Mouse (Mus musculus) embryonic facial prominence, embryonic 13.5 days (tissue): ENCODE data around the gene Ifi207. TPM values are rescaled to one million over a fixed set of nuclear protein-coding genes. Genes with fewer than 3 reads are reported as not detected.
"Not testable (repeated sequence)": the region's sequence is repeated elsewhere in the genome, so short reads cannot be mapped to it uniquely, and the experiment has no call there.

ENCODE experiments used
- ATAC-seq: fragments of 200-750 bp; cut with Nextera tagmentation; 2 replicates; pipeline ENCODE4 v1.8.0; 2017; ENCODE audit warnings: low read depth; ENCODE audit not compliant: insufficient number of reproducible peaks, insufficient read depth, low FRiP score, low TSS enrichment
- H3K27ac ChIP-seq: fragments of 300-500 bp; sonication (generic); 2 replicates; pipeline ENCODE4 v1.5.1; 2015; ENCODE audit warnings: moderate library complexity, mild to moderate bottlenecking, inconsistent platforms
- H3K27me3 ChIP-seq: fragments of 300-500 bp; sonication (generic); 2 replicates; pipeline ENCODE4 v1.6.1; 2015; ENCODE audit warnings: mild to moderate bottlenecking, inconsistent platforms
- H3K36me3 ChIP-seq: fragments of 300-500 bp; sonication (generic); 2 replicates; pipeline ENCODE4 v1.6.1; 2015; ENCODE audit warnings: mild to moderate bottlenecking, inconsistent platforms
- H3K4me1 ChIP-seq: fragments of 300-500 bp; sonication (generic); 2 replicates; pipeline ENCODE4 v1.6.1; 2015; ENCODE audit warnings: inconsistent platforms
- H3K4me2 ChIP-seq: fragments of 300-500 bp; sonication (generic); 2 replicates; pipeline ENCODE4 v1.6.1; 2015; ENCODE audit warnings: moderate library complexity, mild to moderate bottlenecking, inconsistent platforms
- H3K4me3 ChIP-seq: fragments of 300-500 bp; sonication (generic); 2 replicates; pipeline ENCODE4 v1.5.1; 2015; ENCODE audit warnings: mild to moderate bottlenecking, inconsistent platforms
- H3K9ac ChIP-seq: fragments of 300-500 bp; sonication (generic); 2 replicates; pipeline ENCODE4 v1.6.1; 2015; ENCODE audit warnings: mild to moderate bottlenecking, inconsistent platforms
- H3K9me3 ChIP-seq: fragments of 300-500 bp; sonication (generic); 2 replicates; pipeline ENCODE4 v1.6.1; 2016; ENCODE audit warnings: inconsistent platforms
- WGBS: fragments of 180-500 bp; shearing (Covaris S2); methylation state at CpG from one replicate; pipeline ENCODE4 v1.1.7; 2015; ENCODE audit warnings: mixed read lengths; 5-methylcytosine and 5-hydroxymethylcytosine counted together
- polyA plus RNA-seq: library from polyadenylated mRNA; unstranded; fragments of >200 nt; fragmentation: Nextera tagmentation; extraction: Ambion mirVana; gene quantifications from 2 replicates; pipeline ENCODE4 v1.2.1, GENCODE M21; 2015

Gene Ifi207
- polyA plus RNA-seq, result 0.59 and 0.66 TPM in 2 replicates

GRCm38 (mm10) chr1:173741656-173742055 lies at the start of gene Ifi207:
Ifi207 (minus strand) TSS chr1:173741747.
- 66% methylated on average over 4 of the region's 4 CpGs for WGBS

DNA sequence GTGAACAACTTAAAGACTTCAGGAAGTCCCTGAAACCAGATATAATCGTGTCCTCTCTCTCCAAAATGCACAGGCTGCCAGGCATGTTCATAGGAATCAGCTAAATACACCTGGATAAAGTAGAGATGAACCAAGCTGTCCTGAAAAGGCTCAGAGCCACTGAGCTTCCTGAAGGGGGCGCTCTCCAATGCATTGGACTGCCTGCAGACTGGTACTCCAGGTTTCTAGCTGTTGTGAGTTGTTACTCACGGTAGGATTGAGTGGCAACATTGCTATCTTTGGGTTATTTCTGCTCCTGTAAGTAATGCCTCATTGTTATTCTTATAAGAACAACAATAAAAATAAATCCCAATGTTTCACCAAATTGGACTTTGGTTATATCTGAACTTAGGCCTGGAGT lies 31.9 kb upstream of the Ifi207 start:
- H3K9ac ChIP-seq, H3K4me3 ChIP-seq, H3K36me3 ChIP-seq, H3K4me1 ChIP-seq, H3K27me3 ChIP-seq, ATAC-seq, H3K4me2 ChIP-seq, H3K27ac ChIP-seq, H3K9me3 ChIP-seq: not testable (repeated sequence)
- WGBS, result 44% methylated on average over 3 of the region's 3 CpGs

More at GRCm38 (mm10) chr1:173741656-173742055, at the start of gene Ifi207:
- Histone ChIP-seq H3K9ac (no peak within 1 kb of the TSS), H3K27ac (no peak within 1 kb of the TSS), H3K4me1 (no peaks in the 10 kb centered on the region), H3K9me3 (no peaks in the 10 kb centered on the region), H3K36me3 (no peaks in the 10 kb centered on the region), H3K4me2 (no peak within 1 kb of the TSS), H3K4me3 (no peak within 1 kb of the TSS), H3K27me3 (no peaks in the 10 kb centered on the region)
- no peak for ATAC-seq

GRCm38 (mm10) chr1:173766848-173767617 lies 25.5 kb upstream of the Ifi207 start, which contains the start of gene Ifi204:
Ifi204 (minus strand) TSS chr1:173766943.
- not testable (repeated sequence) for ATAC-seq, H3K27me3 ChIP-seq, H3K9ac ChIP-seq, H3K4me1 ChIP-seq, H3K9me3 ChIP-seq, H3K4me3 ChIP-seq, H3K4me2 ChIP-seq, H3K27ac ChIP-seq, H3K36me3 ChIP-seq
- WGBS, result 76% methylated on average over 5 of the region's 5 CpGs

GRCm38 (mm10) chr1:173760032-173760431 lies 18.5 kb upstream of the Ifi207 start:
- H3K27me3 ChIP-seq, H3K36me3 ChIP-seq, H3K4me1 ChIP-seq, H3K9me3 ChIP-seq, H3K4me2 ChIP-seq, H3K9ac ChIP-seq, ATAC-seq, H3K27ac ChIP-seq, H3K4me3 ChIP-seq: not testable (repeated sequence)
- WGBS, result 85% methylated on average over 5 of the region's 5 CpGs

- Histone ChIP-seq H3K27ac (no peak overlapping the region), H3K36me3 (no peaks in the 10 kb centered on the region), H3K27me3 (no peaks in the 10 kb centered on the region), H3K4me3 (no peak overlapping the region), H3K4me1 (no peaks in the 10 kb centered on the region), H3K9me3 (no peaks in the 10 kb centered on the region), H3K4me2 (no peak overlapping the region), H3K9ac (no peak overlapping the region)
- WGBS, result 64% methylated on average over 1 of the region's 1 CpGs
- no peak for ATAC-seq
Observed at GRCm38 (mm10) chr1:173742262-173742661, 715 bp upstream of the Ifi207 start.

DNA sequence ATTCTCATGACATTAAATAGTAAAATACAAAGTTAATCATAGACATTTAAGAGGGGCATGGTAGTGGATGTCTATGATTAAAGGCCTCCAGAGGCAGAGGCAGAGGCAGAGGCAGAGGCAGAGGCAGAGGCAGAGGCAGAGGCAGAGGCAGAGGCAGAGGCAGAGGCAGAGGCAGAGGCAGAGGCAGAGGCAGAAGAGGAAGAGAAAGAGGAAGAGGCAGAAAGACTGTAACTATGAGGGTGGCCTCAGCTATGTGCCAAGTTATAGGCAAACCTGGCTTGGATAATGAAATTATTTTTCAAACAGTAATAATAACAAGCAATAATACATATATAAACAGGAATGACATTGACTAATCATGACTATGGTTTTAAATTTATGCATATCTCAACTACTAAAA lies 1.0 kb downstream of the Ifi207 start:
- Histone ChIP-seq H3K4me2 (no peak overlapping the region), H3K27ac (no peak overlapping the region), H3K9ac (no peak overlapping the region), H3K4me3 (no peak overlapping the region), H3K4me1 (no peaks in the 10 kb centered on the region), H3K36me3 (no peaks in the 10 kb centered on the region), H3K9me3 (no peaks in the 10 kb centered on the region), H3K27me3 (no peaks in the 10 kb centered on the region)
- no peak for ATAC-seq

GRCm38 (mm10) chr1:173736986-173737385 lies 4.6 kb downstream of the Ifi207 start:
- H3K4me3 ChIP-seq, result no peak overlapping the region
- no peaks in the 10 kb centered on the region for H3K27me3 ChIP-seq
- H3K9me3 ChIP-seq, result no peaks in the 10 kb centered on the region
- no peak overlapping the region for H3K4me2 ChIP-seq
- 56% methylated on average over 2 of the region's 2 CpGs for WGBS
- H3K4me1 ChIP-seq, result no peaks in the 10 kb centered on the region
- no peak overlapping the region for H3K9ac ChIP-seq
- H3K27ac ChIP-seq, result no peak overlapping the region
- H3K36me3 ChIP-seq, result no peaks in the 10 kb centered on the region
- ATAC-seq, result no peak

GRCm38 (mm10) chr1:173735015-173735414 lies 6.5 kb downstream of the Ifi207 start:
- H3K9me3 ChIP-seq, ATAC-seq, H3K9ac ChIP-seq, H3K27me3 ChIP-seq, H3K4me2 ChIP-seq, H3K27ac ChIP-seq, H3K4me3 ChIP-seq, H3K36me3 ChIP-seq, H3K4me1 ChIP-seq: not testable (repeated sequence)
- WGBS, result 82% methylated on average over 4 of the region's 4 CpGs

GRCm38 (mm10) chr1:173733219-173733618 lies 8.3 kb downstream of the Ifi207 start:
- Histone ChIP-seq H3K9me3 (no peaks in the 10 kb centered on the region), H3K4me3 (no peak overlapping the region), H3K27me3 (no peaks in the 10 kb centered on the region), H3K9ac (no peak overlapping the region), H3K36me3 (no peaks in the 10 kb centered on the region), H3K4me2 (no peak overlapping the region), H3K27ac (no peak overlapping the region), H3K4me1 (no peaks in the 10 kb centered on the region)
- 29% methylated on average over 7 of the region's 7 CpGs for WGBS
- ATAC-seq, result no peak

DNA sequence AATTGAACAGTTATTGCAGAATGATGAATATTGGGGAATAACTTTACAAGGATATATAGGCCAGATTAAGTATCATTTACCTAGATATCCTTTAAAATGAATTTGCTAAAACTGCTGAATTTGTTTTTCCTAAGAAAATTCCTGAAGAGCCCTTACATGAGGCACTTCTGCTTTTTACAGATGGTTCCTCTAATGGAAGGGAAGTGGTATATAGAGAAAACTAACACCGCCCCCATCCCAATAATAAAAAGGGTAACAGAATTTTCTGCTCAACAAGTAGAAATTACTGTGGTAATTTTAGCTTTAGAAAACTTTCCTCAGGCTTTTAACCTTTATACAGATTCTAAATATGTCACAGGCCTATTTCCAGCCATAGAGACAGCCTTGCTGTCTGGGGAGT lies 47.3 kb downstream of the Ifi207 start:
- H3K4me1 ChIP-seq, result no peaks in the 10 kb centered on the region
- H3K9ac ChIP-seq, result no peak overlapping the region
- ATAC-seq, result no peak
- H3K36me3 ChIP-seq, result no peaks in the 10 kb centered on the region
- H3K4me2 ChIP-seq, result no peak overlapping the region
- no peaks in the 10 kb centered on the region for H3K27me3 ChIP-seq
- no peaks in the 10 kb centered on the region for H3K9me3 ChIP-seq
- H3K27ac ChIP-seq, result no peak overlapping the region
- 86% methylated on average over 1 of the region's 1 CpGs for WGBS
- no peak overlapping the region for H3K4me3 ChIP-seq

DNA sequence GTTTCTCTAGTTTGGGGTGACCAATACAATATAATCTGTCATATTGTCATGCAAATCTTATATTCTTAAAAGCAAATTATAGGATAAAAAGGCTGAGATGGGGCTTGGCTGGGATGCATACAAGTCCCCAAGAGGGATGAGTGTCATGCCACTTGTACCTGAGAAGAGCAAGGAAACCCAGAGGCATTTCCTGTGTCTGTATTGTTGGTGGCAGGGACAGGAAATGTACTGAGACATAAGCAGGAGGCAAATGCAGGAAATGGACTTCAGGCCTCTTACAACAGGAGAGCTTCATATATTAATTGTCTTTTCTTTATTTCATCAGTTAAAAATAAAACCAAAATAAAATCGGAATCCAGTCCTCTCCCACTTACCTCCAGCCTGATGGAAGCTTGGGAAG lies 62.9 kb downstream of the Ifi207 start:
- not testable (repeated sequence) for H3K4me1 ChIP-seq, H3K9me3 ChIP-seq, H3K36me3 ChIP-seq, ATAC-seq, H3K9ac ChIP-seq, H3K27ac ChIP-seq, H3K27me3 ChIP-seq, H3K4me3 ChIP-seq, H3K4me2 ChIP-seq
- WGBS, result 76% methylated on average over 1 of the region's 1 CpGs

DNA sequence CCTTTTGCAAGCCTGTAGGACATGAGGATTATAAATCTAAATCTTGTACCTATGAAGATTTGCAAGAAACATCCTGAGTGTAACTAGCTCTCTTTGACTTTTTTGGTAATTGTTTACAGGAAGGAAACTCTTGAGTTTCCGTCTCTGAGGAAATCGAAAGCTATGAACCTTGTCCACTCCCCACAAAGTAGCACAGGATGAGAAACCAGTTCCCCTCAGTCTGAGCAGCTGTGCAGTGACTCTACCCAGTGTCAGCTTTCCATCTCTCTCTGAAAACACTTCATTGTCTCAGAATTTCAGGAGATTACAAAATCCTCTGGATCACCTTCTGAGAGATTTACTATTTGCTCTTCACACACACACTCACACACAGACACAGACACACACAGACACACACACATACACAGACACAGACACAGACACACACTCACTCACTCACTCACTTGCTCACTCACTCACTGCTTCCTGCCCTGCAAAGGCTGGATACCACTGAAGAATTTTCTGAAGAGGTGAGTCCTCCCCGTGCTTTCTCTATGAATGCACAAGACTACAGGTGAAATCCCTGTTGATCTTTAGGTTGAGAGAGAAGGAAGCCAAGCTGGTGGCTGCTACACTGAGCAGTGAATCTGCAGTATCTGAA lies 68.0 kb downstream of the Ifi207 start, which contains the start of gene Ifi208:
Ifi208 (plus strand) TSS at position 218 of the 640 bp plus-strand sequence.
- H3K27ac ChIP-seq, H3K9me3 ChIP-seq, H3K36me3 ChIP-seq, H3K4me1 ChIP-seq, H3K4me3 ChIP-seq, H3K9ac ChIP-seq, ATAC-seq, H3K27me3 ChIP-seq, H3K4me2 ChIP-seq: not testable (repeated sequence)
- 41% methylated on average over 3 of the region's 3 CpGs for WGBS
